ENCODE assay signal across 8 mouse cellular contexts in the genomic region with DNA sequence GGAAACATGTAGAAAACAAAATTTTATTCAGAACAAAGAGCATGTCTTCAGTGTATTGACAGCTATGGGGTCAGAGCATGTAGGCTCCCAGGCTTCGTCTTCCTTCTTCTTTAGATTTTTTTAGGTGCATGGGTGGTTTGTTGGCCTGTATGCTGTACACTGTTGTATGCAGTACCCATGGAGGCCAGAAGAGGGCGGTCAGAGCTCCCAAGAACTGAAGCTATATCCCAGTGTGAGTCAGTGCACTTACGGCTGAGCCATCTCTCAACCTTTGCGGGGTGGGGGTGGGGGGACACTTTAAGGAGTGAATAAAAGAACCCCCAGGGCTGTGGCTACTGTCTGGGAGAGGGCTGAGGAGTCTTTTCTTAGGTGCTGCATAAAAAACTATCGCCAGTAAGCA. TPM values are rescaled to one million over a fixed set of nuclear protein-coding genes. Genes with fewer than 3 reads are reported as not detected.
DNase-seq lines count a peak whose midpoint lies in the region; ATAC-seq and TF ChIP-seq lines count a peak whose summit lies in the region.

No protein-coding gene starts in this region.

- H3K4me1 ChIP-seq in forebrain, embryonic 14.5 days (ENCODE audit: control insufficient read depth, insufficient read depth, low read length), result peaks cover 4% of the 10 kb centered on the region
- no peaks in the 10 kb centered on the region for H3K4me1 ChIP-seq in intestine, embryonic 15.5 days (replicated peaks)
- H3K4me1 ChIP-seq in liver, embryonic 14.5 days (replicated peaks; ENCODE audit: control insufficient read depth in 2 of 2, insufficient read depth in 2 of 2, low read length in 1 of 2), result no peaks in the 10 kb centered on the region

- peak; percentile 75 for TF ChIP-seq CTCF in liver, embryonic 14.5 days (IDR thresholded peaks at IDR 0.05; ENCODE audit: low read depth)

- no peak for TF ChIP-seq EP300 in liver, embryonic 14.5 days (IDR thresholded peaks at IDR 0.05; ENCODE audit: low read depth)

- H3K9ac ChIP-seq in forebrain, embryonic 14.5 days (ENCODE audit: low read length), result no peak overlapping the region
- no peak overlapping the region for H3K9ac ChIP-seq in intestine, embryonic 15.5 days
- H3K9ac ChIP-seq in liver, embryonic 14.5 days (replicated peaks), result no peak overlapping the region

- no peak overlapping the region for H3K4me3 ChIP-seq in forebrain, embryonic 14.5 days (ENCODE audit: low read depth, low read length)
- no peak overlapping the region for H3K4me3 ChIP-seq in intestine, embryonic 15.5 days (replicated peaks)
- no peak overlapping the region for H3K4me3 ChIP-seq in liver, embryonic 14.5 days (ENCODE audit: insufficient read depth in 1 of 2, low read depth in 2 of 2, low read length in 2 of 2)

- H3K9me3 ChIP-seq in forebrain, embryonic 14.5 days (replicated peaks; ENCODE audit: control insufficient read depth, low read length), result no peaks in the 10 kb centered on the region
- H3K9me3 ChIP-seq in intestine, embryonic 15.5 days, result no peaks in the 10 kb centered on the region
- no peaks in the 10 kb centered on the region for H3K9me3 ChIP-seq in liver, embryonic 14.5 days (ENCODE audit: control insufficient read depth, low read length)

- DNase-seq in urinary bladder, postnatal 25 days (ENCODE audit: low spot score), result peak; percentile 58
- no peak for DNase-seq in urinary bladder, postnatal 10 days (ENCODE audit: low spot score)
- DNase-seq in brain, adult 2 months (ENCODE audit: low read depth, low spot score), result peak; percentile 86
- DNase-seq in forebrain, embryonic 14.5 days (ENCODE audit: low spot score), result peak; percentile 76
- DNase-seq in liver, embryonic 14.5 days (ENCODE audit: low read depth in 3 of 3, low spot score in 3 of 3), result peak in 2 of 3 experiments; percentile 9 to 12
- DNase-seq in ovary, postnatal 14 days (ENCODE audit: low spot score), result peak; percentile 56
- DNase-seq in thymus, postnatal 10 days (ENCODE audit: low spot score in 2 of 2), result peak; percentile 37 to 82

- H3K27ac ChIP-seq in forebrain, embryonic 14.5 days (ENCODE audit: low read depth, low read length), result no peak overlapping the region
- no peak overlapping the region for H3K27ac ChIP-seq in intestine, embryonic 15.5 days
- H3K27ac ChIP-seq in liver, embryonic 14.5 days, result no peak overlapping the region

- 25% methylated on average over 5 of the region's 5 CpGs for WGBS in forebrain, embryonic 14.5 days
- 35% methylated on average over 5 of the region's 5 CpGs for WGBS in intestine, embryonic 15.5 days
- WGBS in liver, embryonic 14.5 days (ENCODE audit: insufficient replicate concordance), result 24% methylated on average over 5 of the region's 5 CpGs

- H3K27me3 ChIP-seq in forebrain, embryonic 14.5 days (replicated peaks; ENCODE audit: control insufficient read depth, insufficient read depth, low read length), result no peaks in the 10 kb centered on the region
- H3K27me3 ChIP-seq in intestine, embryonic 15.5 days (replicated peaks), result no peaks in the 10 kb centered on the region
- H3K27me3 ChIP-seq in liver, embryonic 14.5 days (ENCODE audit: control insufficient read depth, insufficient read depth, low read length), result no peaks in the 10 kb centered on the region

- H3K36me3 ChIP-seq in forebrain, embryonic 14.5 days (ENCODE audit: control insufficient read depth, insufficient read depth, low read length), result no peaks in the 10 kb centered on the region
- H3K36me3 ChIP-seq in intestine, embryonic 15.5 days, result no peaks in the 10 kb centered on the region
- no peaks in the 10 kb centered on the region for H3K36me3 ChIP-seq in liver, embryonic 14.5 days (replicated peaks; ENCODE audit: control insufficient read depth, insufficient read depth, low read depth)

- no peak overlapping the region for H3K4me2 ChIP-seq in forebrain, embryonic 14.5 days (ENCODE audit: low read length)
- H3K4me2 ChIP-seq in intestine, embryonic 15.5 days (replicated peaks), result no peak overlapping the region
- no peak overlapping the region for H3K4me2 ChIP-seq in liver, embryonic 14.5 days (ENCODE audit: low read depth)

- peak; percentile 64; the same call in 1 of the 2 replicates for ATAC-seq in forebrain, embryonic 14.5 days
- peak; percentile 63; the same call in 1 of the 2 replicates for ATAC-seq in intestine, embryonic 15.5 days
- no peak for ATAC-seq in liver, embryonic 14.5 days (ENCODE audit: insufficient read depth)

RNA-seq across cellular contexts. Expression of a gene that starts 30.2 kb away (rescaled TPM):
- 3.7 and 6.3 TPM in 2 replicates for polyA plus RNA-seq in forebrain, embryonic 14.5 days (2014; fragmentation: Nextera tagmentation; extraction: Ambion mirVana)
- polyA plus RNA-seq in intestine, embryonic 15.5 days (2015; fragmentation: Nextera tagmentation; extraction: Ambion mirVana), result 12.1 and 14.6 TPM in 2 replicates
- 0.73 and 0.84 TPM in 2 replicates for polyA plus RNA-seq in liver, embryonic 14.5 days (2012; rRNA removed)
- polyA plus RNA-seq in liver, embryonic 14.5 days (2014; fragmentation: Nextera tagmentation; extraction: Ambion mirVana), result 0.72 and 0.95 TPM in 2 replicates
